Mouse (Mus musculus) urinary bladder, postnatal 25 days (tissue): ENCODE results near the gene Dpp8.
"Not testable (repeated sequence)": the region's sequence is repeated elsewhere in the genome, so short reads cannot be mapped to it uniquely, and the experiment has no call there.

Experiments
- DNase-seq: peaks from one replicate; pipeline ENCODE4 v3.0.0; 2022; ENCODE audit warnings: low spot score

Gene Dpp8

DNA sequence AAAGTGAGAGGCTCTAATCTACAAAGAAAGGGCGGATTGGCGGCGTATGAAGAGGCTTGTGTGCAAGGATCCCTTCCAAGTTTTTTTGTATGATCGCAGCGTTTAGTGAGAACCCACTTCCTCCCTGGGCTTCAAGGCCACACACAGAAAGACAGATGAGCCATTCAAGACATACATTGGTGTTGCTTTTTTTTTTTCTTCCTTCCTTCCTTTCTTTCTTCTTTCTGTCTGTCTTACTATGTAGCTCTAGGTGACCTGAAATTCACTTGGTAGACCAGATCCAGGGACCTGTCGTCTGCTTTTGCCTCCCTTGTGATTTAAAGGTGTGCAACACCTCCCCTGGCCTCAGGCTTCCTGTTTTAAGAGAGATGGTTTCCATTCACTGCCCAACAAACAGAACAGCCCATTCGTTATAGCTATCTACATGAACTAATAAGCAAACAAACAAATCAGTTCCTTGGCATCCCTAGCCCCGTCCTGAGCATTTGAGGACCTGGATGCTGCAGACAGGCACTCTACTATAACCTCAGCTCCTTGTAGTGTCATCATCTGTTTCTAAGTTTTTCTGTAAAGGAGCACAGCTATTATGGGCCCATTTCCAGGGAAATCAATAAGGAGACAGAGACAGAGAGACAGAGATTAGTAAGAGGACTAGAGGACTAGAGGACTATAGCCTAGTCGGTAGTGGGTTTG lies 10.2 kb upstream of the Dpp8 start:
- DNase-seq: no peak

DNA sequence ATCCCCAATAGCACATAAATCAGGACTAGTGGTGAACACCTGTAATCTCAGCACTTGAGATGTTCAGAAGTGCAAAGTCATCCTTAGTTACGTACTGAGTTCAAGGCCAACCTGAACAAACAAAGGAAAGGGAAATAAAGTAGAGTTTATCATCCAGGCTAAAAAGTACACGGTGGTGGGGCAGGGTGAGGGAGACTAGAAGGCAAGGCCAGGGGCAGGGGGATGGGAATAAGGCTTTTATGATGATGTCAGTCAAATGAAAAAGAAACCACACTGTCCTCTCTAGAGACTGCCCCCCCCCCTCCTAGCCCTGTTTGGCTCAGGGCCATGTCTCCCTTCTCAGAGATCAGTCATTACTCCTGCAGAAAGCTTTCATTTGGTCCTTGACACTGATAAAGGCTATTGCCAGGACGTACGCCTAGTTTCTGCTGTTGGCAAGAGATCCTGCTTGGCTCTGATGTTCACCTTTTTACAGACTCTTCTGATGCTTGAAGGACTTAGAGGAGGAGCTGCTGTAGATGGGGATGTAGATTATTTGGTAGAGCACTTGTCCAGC lies 9.6 kb upstream of the Dpp8 start:
- no peak for DNase-seq

- no peak for DNase-seq
Observed at GRCm38 (mm10) chr9:65023447-65023846, 8.8 kb upstream of the Dpp8 start.

- no peak for DNase-seq
Observed at GRCm38 (mm10) chr9:65027241-65027640, 5.0 kb upstream of the Dpp8 start.

- DNase-seq: no peak
Observed at GRCm38 (mm10) chr9:65028313-65028712, 3.9 kb upstream of the Dpp8 start.

DNA sequence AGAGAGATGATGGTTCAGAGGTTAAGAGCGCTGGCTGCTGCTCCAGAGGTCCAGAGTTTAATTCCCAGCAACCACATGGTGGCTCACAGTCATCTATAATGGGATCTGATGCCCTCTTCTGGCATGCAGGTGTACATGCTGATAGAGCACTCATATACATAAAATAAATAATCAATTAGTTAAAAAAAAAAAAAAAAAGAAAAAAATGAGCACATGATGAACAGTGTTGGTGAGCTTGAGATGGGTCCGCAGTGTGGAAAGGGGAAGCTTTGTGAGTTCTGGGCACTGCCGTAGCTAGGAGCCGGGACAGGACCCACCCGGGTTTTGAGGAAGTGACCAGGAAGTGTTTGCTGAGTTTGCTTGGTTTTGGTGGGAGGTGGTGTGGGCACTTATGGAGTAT lies 859 bp upstream of the Dpp8 start:
- not testable (repeated sequence) for DNase-seq

DNA sequence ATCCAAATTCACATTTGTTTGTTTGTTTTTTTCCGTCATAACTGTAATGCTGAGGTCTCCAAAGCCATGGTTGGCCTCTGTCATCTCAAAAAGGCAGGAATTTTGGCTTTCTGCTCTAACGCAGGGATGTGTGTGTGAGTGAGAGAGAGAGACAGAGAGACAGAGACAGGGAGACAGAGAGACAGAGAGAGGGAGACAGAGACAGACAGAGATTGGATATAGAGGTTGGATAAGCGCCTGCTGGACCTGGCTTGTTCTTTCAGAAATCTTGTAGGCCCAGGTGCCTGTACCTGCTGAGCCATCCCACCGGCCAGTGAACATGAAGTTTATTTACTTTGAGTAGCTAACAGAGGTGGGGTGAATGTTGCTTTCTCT lies 333 bp upstream of the Dpp8 start:
- DNase-seq: no peak

GRCm38 (mm10) chr9:65036456-65036855 lies 4.2 kb downstream of the Dpp8 start:
- DNase-seq: no peak

GRCm38 (mm10) chr9:65036861-65037260 lies 4.6 kb downstream of the Dpp8 start:
- DNase-seq: no peak

DNA sequence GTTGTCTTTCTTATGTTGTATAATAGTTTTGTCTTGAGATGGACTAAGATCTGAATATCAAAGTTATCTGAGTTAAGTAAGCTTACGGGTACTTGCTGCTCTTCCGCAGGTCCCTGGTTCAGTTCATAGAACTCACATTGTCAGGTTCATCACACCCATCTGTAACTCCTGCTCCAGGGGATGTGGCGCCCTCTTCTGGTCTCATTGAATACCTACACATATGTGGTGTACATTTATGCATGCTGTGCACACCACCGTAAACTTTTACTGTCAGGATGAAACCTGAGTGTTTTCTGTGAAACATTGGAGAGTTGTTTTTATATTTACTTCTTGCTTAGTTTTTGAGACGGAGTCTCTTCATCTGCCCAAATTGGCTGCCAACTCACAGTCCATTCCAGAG lies 9.2 kb downstream of the Dpp8 start:
- no peak for DNase-seq

DNA sequence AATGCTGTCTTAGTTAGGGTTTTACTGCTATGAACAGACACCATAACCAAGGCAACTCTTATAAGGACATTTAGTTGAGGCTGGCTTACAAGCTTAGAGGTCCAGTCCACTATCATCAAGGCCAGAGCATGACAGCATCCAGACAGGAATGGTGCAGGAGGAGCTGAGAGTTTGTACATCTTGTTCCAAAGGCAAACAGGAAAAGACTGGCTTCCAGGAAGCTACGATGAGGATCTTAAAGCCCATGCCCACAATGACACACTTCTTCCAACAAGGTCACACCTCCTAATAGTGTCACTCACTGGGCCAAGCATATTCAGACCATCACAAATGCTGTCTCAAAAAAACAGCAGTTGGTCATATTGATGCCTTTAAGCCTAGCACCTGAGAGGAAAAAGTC lies 14.8 kb downstream of the Dpp8 start:
- DNase-seq: no peak

DNA sequence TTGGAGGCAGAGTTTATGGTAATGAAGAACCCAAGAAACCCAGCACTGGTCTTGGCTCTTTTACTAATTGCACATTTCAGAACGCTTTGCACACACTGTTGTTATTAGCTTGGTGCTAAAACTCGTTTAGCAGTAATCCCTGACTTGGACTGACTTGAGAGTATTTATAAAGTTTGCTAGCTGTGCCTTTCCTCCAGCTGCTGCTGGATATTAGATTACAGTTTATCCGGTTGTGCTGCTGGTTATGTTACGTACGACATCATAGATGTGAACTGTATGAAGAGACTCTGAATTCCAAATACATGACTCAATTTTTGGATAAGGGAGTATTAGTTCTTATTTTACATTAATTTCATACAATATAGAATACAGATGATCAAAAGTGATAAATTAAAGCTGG lies 17.2 kb downstream of the Dpp8 start:
- no peak for DNase-seq

DNA sequence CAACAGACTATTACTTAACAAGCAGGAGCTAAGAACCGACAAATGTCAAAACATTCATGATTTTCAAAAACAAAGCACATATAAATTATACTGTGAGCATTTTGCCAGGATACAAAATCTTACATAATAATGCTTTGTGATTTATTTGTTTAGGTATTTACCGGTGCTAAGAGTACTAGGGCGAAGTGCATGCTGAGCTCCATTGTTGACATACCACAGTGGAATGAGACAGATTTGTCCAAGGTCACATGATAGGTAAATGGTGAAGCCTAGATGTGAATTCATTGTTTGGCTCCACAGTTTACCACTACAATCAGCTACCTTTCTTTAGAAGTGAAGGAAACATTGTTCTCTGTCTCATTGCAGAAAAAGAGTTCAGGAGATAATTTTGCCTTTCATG lies 18.8 kb downstream of the Dpp8 start:
- DNase-seq: no peak

GRCm38 (mm10) chr9:65064251-65064650 lies 32.0 kb downstream of the Dpp8 start:
- no peak for DNase-seq

- DNase-seq: no peak
Observed at GRCm38 (mm10) chr9:65070587-65070986, 38.4 kb downstream of the Dpp8 start.

DNA sequence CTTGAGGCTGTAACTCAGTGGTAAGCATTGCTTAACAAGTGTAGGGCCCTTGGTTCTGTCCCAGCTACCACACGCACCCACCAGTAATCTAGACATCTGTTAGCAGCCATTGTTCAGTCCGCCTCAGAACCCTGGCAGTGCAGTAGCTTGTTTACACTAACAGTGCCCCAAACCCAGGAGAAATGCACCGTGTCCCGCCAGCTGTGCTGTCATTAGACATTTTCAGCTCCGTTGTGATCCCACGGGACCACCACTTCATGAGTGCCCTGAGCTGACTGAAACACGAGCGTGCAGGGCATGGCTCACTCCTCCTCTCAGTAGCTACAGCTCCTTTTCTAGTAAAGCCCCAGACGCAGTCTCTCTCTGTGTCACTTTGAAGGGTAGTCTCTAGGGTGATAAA lies 41.3 kb downstream of the Dpp8 start:
- no peak for DNase-seq

DNA sequence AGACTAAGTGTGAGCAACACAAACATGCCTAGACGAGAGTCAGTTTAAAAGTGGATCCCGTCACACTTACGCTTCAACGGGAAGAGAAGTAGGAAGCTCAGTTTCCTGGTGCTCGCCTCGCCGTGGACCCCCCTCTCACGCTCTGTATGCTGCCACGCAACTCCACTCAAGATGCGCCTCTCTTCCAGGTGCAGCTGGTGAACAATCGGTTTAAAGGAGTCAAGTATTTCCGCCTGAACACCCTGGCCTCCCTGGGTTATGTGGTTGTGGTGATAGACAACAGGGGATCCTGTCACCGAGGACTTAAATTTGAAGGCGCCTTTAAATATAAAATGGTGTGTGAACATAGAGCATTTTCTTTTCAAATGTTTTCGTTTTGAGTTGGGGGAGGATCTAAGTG lies 42.0 kb downstream of the Dpp8 start:
- no peak for DNase-seq

DNA sequence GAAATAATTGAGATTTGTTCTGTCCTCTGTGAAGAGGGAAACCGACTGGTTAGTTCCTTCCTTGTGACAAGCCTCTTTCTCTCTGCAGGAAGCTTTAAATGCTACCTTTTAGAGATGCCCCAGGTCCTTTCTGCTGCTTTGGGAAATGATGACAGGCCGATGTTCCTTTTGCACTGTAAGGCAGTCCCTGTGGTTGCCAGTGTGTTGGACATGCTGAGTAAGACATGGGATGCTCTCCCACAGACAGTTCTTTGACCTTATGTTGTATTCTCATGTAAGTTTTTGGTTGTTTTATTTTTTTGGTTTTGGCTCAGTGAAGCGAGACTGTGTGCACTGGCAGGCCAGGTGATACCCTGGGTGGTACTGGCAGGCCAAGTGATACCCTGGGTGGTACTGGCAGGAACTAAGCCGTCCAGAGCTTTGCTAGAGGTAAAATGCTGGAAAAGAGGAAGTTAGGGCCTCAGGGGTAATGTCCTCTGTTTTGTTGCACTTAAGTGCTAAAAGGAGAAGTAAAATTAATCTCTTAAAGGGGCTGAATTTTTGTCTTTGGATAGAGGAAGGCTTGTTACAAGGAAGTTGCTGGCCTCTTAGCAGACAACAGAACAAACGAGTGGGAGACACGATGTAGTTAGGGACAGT lies 42.8 kb downstream of the Dpp8 start:
- DNase-seq: no peak

DNA sequence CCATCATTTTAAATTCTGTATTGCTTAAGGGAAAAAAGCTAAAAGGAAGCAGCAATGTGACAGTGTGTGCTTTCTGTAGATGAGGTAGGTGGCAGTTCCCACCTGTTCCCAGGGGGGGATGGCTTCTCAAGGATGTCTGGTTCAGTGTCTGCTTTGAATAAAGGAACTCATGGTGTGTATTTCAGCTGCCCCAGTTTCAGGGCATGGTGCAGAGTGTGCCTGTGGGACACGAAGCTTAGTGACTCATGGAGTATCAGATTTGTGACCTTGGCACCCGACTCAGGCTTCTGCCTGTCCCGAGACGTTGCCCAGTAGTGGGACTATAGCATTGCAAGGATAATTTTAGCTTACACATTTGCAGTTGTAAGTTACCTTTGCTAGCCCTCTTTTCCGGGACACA lies 45.3 kb downstream of the Dpp8 start:
- no peak for DNase-seq

DNA sequence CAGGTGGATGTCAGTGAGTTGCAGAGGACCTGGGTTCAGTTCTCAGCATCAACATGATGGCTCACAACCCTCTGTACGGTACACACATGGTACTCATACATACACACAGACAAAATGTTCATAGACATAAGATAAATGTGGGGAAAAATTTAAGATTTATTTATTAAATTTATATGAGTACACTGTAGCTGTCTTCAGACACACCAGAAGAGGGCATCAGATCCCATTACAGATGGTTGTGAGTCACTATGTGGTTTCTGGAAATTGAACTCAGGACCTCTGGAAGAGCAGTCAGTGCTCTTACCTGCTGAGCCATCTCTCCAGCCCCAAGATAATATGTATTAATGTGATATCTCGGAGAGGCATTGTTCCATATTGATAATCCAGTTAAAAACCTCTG lies 47.9 kb downstream of the Dpp8 start:
- DNase-seq: not testable (repeated sequence)

GRCm38 (mm10) chr9:65083075-65083765 lies 51.0 kb downstream of the Dpp8 start:
- no peak for DNase-seq

- DNase-seq: no peak
Observed at GRCm38 (mm10) chr9:65084198-65084807, 52.1 kb downstream of the Dpp8 start.

- no peak for DNase-seq
Observed at GRCm38 (mm10) chr9:65085270-65085669, 53.1 kb downstream of the Dpp8 start.
